Mouse (Mus musculus) layer of hippocampus, adult 18-20 months (tissue): ENCODE results near the gene Ccl5. TPM values are rescaled to one million over a fixed set of nuclear protein-coding genes. Genes with fewer than 3 reads are reported as not detected.
"Not testable (repeated sequence)": the region's sequence is repeated elsewhere in the genome, so short reads cannot be mapped to it uniquely, and the experiment has no call there.

Source experiments
- DNase-seq, 2 experiments: peaks; one replicate each; pipeline ENCODE4 v3.0.0; 2022; ENCODE audit warnings: low spot score in 2 of 2
- long read RNA-seq: library from polyadenylated mRNA; stranded (forward); transcript quantifications from one replicate; pipeline ENCODE4 v2.0.0, GENCODE M21; 2021
- total RNA-seq, 2 experiments: library from RNA; stranded (reverse); gene quantifications; 2 replicates each; pipeline ENCODE4 v1.2.3; 2021

Ccl5 gene
- total RNA-seq: not detected
- long read RNA-seq: 0 reads

GRCm38 (mm10) chr11:83530360-83530759 is at the start of gene Ccl5:
Gene Ccl5 (minus strand): TSS chr11:83530518.
- no peak for DNase-seq

GRCm38 (mm10) chr11:83578999-83579398 is 48.7 kb upstream of the Ccl5 start:
- DNase-seq: no peak

- no peak for DNase-seq
Observed at GRCm38 (mm10) chr11:83578186-83578760, 48.0 kb upstream of the Ccl5 start, which contains the start of gene Ccl9. Gene Ccl9 (minus strand): TSS chr11:83578636.

DNA sequence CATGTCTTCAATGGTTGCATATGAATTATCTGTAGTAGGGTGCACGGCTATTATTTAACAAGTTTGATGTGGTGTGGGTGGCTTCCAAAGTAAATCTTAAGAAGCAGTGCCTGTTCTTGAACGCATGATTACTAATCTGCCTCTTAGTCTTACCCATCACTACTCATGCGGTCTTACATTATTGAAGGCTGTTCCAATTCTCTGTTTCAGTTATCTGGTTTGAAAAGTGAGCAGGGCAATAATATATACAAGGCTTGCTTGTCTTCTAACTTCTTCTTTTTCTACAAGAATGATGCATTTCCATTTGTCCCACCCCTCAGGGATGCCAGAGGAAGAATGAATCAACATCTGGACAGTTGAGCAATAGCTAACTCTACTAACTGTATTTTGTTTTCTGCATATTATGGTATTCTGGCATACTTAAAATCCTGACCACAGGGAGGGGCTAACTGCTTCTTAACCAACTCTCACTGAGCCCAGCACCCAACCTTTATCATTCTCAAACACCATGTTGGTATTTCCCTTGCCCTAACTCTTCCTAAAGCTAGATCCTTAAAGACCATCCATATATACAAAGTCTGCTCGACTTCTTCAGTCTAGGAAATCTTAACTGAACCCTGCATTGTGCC is 46.7 kb upstream of the Ccl5 start:
- no peak for DNase-seq

GRCm38 (mm10) chr11:83572834-83573233 is 42.5 kb upstream of the Ccl5 start:
- no peak for DNase-seq

GRCm38 (mm10) chr11:83572223-83572622 is 41.9 kb upstream of the Ccl5 start:
- no peak for DNase-seq

DNA sequence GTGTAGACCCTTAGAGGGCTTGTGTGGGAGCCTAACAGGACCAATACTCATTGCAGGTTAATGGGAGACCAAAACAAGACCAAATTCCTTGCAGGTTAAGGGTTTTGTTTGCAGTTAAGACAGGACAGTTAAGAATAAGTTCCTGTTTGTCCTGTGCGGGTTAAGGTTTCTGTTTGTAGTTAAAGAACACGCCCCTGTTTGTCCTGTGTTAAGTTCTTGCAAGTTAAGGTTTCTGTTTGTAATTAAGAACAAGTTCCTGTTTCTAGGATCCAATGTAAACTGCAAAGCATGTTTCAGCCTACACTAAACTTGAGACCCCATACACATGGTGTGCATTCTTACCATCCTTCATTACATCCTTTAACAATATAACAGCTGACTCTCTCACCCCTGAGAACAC is 39.9 kb upstream of the Ccl5 start:
- no peak for DNase-seq

DNA sequence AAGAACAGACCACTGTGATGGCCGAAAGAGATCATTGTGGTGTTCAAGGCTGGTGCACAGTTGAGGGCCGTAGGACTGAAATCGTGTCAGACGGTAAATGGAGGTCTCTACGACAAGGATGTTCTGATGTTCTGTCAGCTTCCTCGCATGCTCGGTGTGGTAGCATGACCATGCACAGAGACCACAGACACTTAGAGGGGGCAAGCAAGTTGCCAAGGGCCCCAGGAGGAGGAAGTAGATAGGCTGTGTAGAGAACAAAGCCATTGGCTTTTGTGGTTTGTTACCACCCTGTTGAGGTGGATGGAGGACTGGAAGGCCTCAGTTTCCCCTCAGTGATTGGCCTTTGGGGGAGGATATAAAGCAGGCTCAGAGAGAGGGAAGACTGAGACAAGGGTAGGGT is 38.9 kb upstream of the Ccl5 start:
- no peak for DNase-seq

DNA sequence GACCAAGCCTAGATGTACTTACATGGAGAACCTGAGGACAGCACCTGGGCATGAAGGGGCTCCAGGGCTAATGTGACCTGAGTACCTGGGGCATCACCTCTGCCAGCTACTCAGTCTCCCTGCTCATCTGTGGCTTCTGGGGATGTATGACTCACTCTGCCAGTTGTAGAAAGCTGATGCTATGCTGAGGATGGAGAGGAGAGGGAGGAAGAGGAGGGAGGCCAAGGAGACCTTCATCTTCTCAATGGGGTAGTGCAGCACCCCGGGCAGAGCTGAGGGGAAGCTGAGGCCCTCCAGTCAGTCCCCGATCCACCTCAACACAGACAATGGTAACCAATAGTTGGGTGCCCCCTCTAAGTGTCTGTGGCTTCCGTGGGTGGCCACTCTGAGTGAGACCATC is 38.5 kb upstream of the Ccl5 start:
- no peak for DNase-seq

DNA sequence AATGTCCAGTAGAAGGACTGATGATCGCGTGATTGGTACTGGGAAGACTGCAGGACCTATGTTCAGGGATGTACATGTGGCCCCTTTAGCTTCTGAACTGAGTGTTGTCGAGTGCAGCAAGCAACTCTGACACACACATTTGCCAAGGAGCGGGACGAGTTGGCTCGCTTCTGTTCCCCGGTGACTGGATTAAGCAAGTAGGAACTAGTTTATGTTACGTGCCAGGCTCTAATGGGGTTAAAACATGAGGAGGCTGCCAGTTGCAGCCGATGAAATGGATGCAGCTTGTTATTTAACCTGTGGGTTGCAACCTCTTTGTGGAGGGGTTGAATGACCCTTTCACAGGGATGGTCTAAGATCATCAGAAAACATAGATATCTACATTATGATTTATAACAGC is 37.7 kb upstream of the Ccl5 start:
- no peak for DNase-seq

- no peak for DNase-seq
Observed at GRCm38 (mm10) chr11:83567311-83567710, 37.0 kb upstream of the Ccl5 start.

DNA sequence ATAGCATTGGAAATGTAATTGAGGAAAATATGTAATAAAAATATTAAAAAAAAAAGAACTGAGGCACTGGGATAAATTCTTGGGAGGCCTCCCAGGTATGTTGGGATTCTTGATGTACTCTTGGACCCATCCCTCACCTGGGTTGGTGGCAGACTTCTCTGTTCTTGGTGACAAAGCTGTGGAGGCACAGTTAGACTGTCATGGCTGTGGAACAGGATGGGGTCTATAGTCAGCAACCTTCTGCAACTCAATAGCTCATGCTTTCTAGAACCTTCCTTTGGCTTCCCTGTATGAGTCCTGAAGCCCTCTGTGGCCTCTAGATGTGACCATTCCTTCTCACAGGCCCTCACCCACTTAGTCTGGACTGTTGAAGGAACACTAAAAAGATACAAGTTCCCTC is 36.3 kb upstream of the Ccl5 start:
- DNase-seq: no peak

DNA sequence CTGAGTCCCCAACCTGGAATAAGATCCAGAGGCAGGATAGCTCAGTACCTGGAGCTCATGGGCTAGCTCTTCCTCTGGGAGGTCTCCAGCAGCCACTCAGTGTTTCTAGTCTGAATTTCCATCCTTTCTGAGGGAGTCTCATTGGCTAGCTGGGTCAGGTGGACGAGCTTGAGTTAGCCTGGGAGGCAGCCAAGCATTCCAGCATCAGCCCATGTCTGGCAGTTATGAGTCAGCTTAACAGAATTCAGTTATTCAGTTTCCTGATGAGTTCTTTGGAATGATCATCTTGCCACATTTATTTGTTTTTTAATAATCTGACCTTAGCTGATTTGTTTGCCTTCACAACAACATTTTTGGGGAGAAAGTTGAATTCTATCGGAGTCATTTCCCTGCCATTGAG is 33.4 kb upstream of the Ccl5 start:
- DNase-seq: peak in 1 of 2 experiments; percentile 14

- DNase-seq: no peak
Observed at GRCm38 (mm10) chr11:83562311-83562887, 32.1 kb upstream of the Ccl5 start.

- no peak for DNase-seq
Observed at GRCm38 (mm10) chr11:83560405-83560804, 30.1 kb upstream of the Ccl5 start.

- DNase-seq: no peak
Observed at GRCm38 (mm10) chr11:83557074-83557473, 26.8 kb upstream of the Ccl5 start.

DNA sequence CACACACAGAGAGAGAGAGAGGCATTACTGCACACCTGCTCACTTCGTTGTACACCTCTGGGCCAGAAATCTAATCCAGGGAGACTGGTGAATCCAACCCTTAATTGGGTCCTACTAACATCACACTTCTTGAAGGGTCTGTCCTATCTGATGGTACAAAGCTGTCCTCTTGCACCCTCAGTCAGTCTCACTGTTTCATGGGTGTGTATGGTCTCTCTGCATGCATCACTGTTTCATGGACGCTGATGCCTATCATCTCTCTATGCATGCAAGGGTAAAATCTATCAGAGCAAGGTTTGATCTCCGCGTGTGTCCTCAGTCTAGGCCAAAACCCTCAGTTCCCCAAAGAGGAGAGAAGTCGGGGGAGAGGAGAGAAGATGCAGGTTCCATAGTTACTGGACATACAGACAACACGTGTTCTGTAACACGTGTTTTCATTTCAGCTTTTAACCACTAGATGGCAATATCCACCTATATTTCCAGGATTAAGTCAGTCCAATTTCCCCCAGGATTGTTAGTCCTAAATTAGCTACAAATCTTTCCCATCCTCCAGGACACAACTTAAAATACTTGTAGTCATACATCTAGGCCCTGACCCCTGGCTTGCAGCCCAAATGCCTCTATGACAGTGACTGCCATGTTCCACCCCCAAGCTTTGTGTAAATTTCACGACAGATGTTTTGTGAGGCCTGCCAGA is 25.9 kb upstream of the Ccl5 start:
- DNase-seq: peak in 1 of 2 experiments; percentile 77

GRCm38 (mm10) chr11:83551668-83552067 is 21.4 kb upstream of the Ccl5 start:
- no peak for DNase-seq

- not testable (repeated sequence) for DNase-seq
Observed at GRCm38 (mm10) chr11:83551037-83551436, 20.7 kb upstream of the Ccl5 start.

DNA sequence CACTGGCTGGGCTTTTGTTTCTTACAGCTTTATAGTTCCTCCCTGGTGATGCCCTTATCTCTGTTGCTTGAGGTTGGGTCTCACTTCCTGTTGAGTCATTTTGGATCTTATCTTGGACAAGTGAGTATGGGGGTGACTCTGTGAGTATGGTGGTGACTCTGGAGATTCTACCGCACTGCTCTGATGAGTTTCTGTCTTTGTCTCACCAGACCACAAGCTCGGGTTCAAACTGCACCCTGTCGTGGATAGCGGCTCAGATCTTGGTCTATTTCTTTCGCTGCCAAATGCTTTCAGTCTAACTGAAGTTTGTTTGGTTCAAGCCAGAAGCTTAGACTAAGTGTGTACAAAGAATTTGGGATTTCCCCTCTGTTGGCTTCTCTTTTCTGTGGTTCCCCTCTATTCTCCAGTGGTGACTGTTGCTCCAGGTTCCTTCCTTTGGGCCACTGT is 19.9 kb upstream of the Ccl5 start:
- DNase-seq: no peak

GRCm38 (mm10) chr11:83544214-83544613 is 13.9 kb upstream of the Ccl5 start:
- no peak for DNase-seq

GRCm38 (mm10) chr11:83541415-83541814 is 11.1 kb upstream of the Ccl5 start:
- no peak for DNase-seq
